ENCODE assay signal across 26 mouse cellular contexts in genomic region chr7:125433874-125434273, GRCm38 (mm10). TPM values are rescaled to one million over a fixed set of nuclear protein-coding genes. Genes with fewer than 3 reads are reported as not detected.
DNase-seq lines count a peak whose midpoint lies in the region; ATAC-seq and TF ChIP-seq lines count a peak whose summit lies in the region.
"Had no signal": no experiment of that assay in that cellular context is flagged by ENCODE, and none has a peak within 500 bp of the region (broad histone marks: within the 10 kb centered on the region; RNA-seq: fewer than 3 reads in every experiment).

No protein-coding gene starts in this region.

- no peak overlapping the region for H3K9ac ChIP-seq in hindbrain, embryonic 12.5 days
- no peak overlapping the region for H3K9ac ChIP-seq in hindbrain, embryonic 11.5 days (ENCODE audit: low read depth, low read length)
- no peak overlapping the region for H3K9ac ChIP-seq in intestine, embryonic 14.5 days (ENCODE audit: low read length)
- H3K9ac ChIP-seq in intestine, embryonic 16.5 days (ENCODE audit: low read depth, low read length), result no peak overlapping the region
- H3K9ac ChIP-seq: embryonic facial prominence, embryonic 15.5 days; forebrain, embryonic 13.5 days; forebrain, embryonic 15.5 days had no signal

- no peak for TF ChIP-seq CTCF in small intestine, adult 2 months (IDR thresholded peaks at IDR 0.05; ENCODE audit: extremely low read depth, insufficient read length, insufficient replicate concordance, low read depth, low read length)

- H3K4me1 ChIP-seq in hindbrain, embryonic 12.5 days, result peaks cover 6% of the 10 kb centered on the region
- H3K4me1 ChIP-seq in hindbrain, embryonic 11.5 days (replicated peaks; ENCODE audit: control insufficient read depth, insufficient read depth, low read length), result no peaks in the 10 kb centered on the region
- H3K4me1 ChIP-seq in intestine, embryonic 14.5 days (replicated peaks; ENCODE audit: control insufficient read depth, insufficient read depth, low read length), result peaks cover 14% of the 10 kb centered on the region; the same call in 1 of the 2 replicates
- H3K4me1 ChIP-seq in intestine, embryonic 16.5 days (ENCODE audit: control insufficient read depth, insufficient read depth, low read length), result peaks cover 15% of the 10 kb centered on the region
- H3K4me1 ChIP-seq in small intestine, adult 2 months (ENCODE audit: control insufficient read depth, insufficient read depth, insufficient read length, low read length), result peaks cover 21% of the 10 kb centered on the region
- H3K4me1 ChIP-seq: forebrain, embryonic 15.5 days had no signal

- no peaks in the 10 kb centered on the region for H3K27me3 ChIP-seq in hindbrain, embryonic 12.5 days
- no peaks in the 10 kb centered on the region for H3K27me3 ChIP-seq in hindbrain, embryonic 11.5 days (ENCODE audit: control insufficient read depth, insufficient read depth, low read length)
- no peaks in the 10 kb centered on the region for H3K27me3 ChIP-seq in intestine, embryonic 14.5 days (replicated peaks; ENCODE audit: control insufficient read depth, insufficient read depth, low read length)
- H3K27me3 ChIP-seq in intestine, embryonic 16.5 days (replicated peaks; ENCODE audit: control insufficient read depth, insufficient read depth, low read length), result no peaks in the 10 kb centered on the region
- no peaks in the 10 kb centered on the region for H3K27me3 ChIP-seq in small intestine, adult 2 months (ENCODE audit: control insufficient read depth, insufficient read depth, low read length)
- H3K27me3 ChIP-seq: embryonic facial prominence, embryonic 13.5 days; embryonic facial prominence, embryonic 15.5 days; forebrain, embryonic 13.5 days; forebrain, embryonic 15.5 days; Patski had no signal

- H3K4me3 ChIP-seq in hindbrain, embryonic 12.5 days, result no peak overlapping the region
- no peak overlapping the region for H3K4me3 ChIP-seq in hindbrain, embryonic 11.5 days (ENCODE audit: low read depth, low read length)
- H3K4me3 ChIP-seq in intestine, embryonic 14.5 days (ENCODE audit: low read depth, low read length), result no peak overlapping the region
- no peak overlapping the region for H3K4me3 ChIP-seq in intestine, embryonic 16.5 days (ENCODE audit: low read length)
- no peak overlapping the region for H3K4me3 ChIP-seq in small intestine, adult 2 months (ENCODE audit: low read depth, low read length)
- H3K4me3 ChIP-seq: embryonic facial prominence, embryonic 13.5 days; embryonic facial prominence, embryonic 15.5 days; erythroblast, embryonic 14.5 days; forebrain, embryonic 13.5 days; forebrain, embryonic 15.5 days had no signal

- no peak for TF ChIP-seq POLR2A in small intestine, adult 2 months (IDR thresholded peaks at IDR 0.05; ENCODE audit: low read depth, low read length)

- no peak overlapping the region for H3K4me2 ChIP-seq in hindbrain, embryonic 12.5 days (replicated peaks)
- no peak overlapping the region for H3K4me2 ChIP-seq in hindbrain, embryonic 11.5 days (replicated peaks; ENCODE audit: low read depth, low read length)
- H3K4me2 ChIP-seq in intestine, embryonic 14.5 days (ENCODE audit: low read length), result no peak overlapping the region
- no peak overlapping the region for H3K4me2 ChIP-seq in intestine, embryonic 16.5 days (ENCODE audit: low read depth, low read length)
- H3K4me2 ChIP-seq: embryonic facial prominence, embryonic 13.5 days; embryonic facial prominence, embryonic 15.5 days; forebrain, embryonic 13.5 days; forebrain, embryonic 15.5 days had no signal

- DNase-seq in hindbrain, embryonic 11.5 days (ENCODE audit: low spot score), result no peak
- no peak for DNase-seq in intestine, embryonic 14.5 days (ENCODE audit: low spot score)
- no peak for DNase-seq in lung, postnatal 14 days
- no peak for DNase-seq in heart, postnatal 36 days
- DNase-seq: adrenal gland, adult 2 months; adrenal gland, postnatal 10 days; adrenal gland, postnatal 25 days; B cell, adult 2 months; cerebellum, adult 11 months; cerebellum, adult 18-20 months; cerebellum, adult 8-10 months; cerebellum, adult 9-11 months; cerebellum, postnatal 14 days; cerebellum, postnatal 36 days had no signal

- H3K9me3 ChIP-seq in hindbrain, embryonic 12.5 days (replicated peaks), result peaks cover 8% of the 10 kb centered on the region
- H3K9me3 ChIP-seq in hindbrain, embryonic 11.5 days (ENCODE audit: control insufficient read depth, low read length), result no peaks in the 10 kb centered on the region
- no peaks in the 10 kb centered on the region for H3K9me3 ChIP-seq in intestine, embryonic 14.5 days (ENCODE audit: control insufficient read depth, low read length)
- H3K9me3 ChIP-seq in intestine, embryonic 16.5 days (ENCODE audit: control insufficient read depth, low read length), result peaks cover 5% of the 10 kb centered on the region; the same call in 1 of the 2 replicates
- H3K9me3 ChIP-seq: embryonic facial prominence, embryonic 15.5 days; forebrain, embryonic 13.5 days; forebrain, embryonic 15.5 days had no signal

- intact Hi-C loops in heart, postnatal 36 days (cut with DNase I), result no loop called here

- peak overlapping the region; percentile 64; the same call in 1 of the 2 replicates for H3K27ac ChIP-seq in hindbrain, embryonic 12.5 days
- H3K27ac ChIP-seq in hindbrain, embryonic 11.5 days (ENCODE audit: low read depth, low read length), result no peak overlapping the region
- no peak overlapping the region for H3K27ac ChIP-seq in intestine, embryonic 14.5 days (ENCODE audit: low read depth)
- H3K27ac ChIP-seq in intestine, embryonic 16.5 days (ENCODE audit: low read length), result 0 out of 2 replicates have a peak overlapping the region, but pooled peaks have one; percentile 38
- H3K27ac ChIP-seq in small intestine, adult 2 months (ENCODE audit: insufficient read depth, low read depth, low read length), result peak overlapping the region; percentile 57; the same call in 1 of the 2 replicates
- H3K27ac ChIP-seq: embryonic facial prominence, embryonic 13.5 days; embryonic facial prominence, embryonic 15.5 days had no signal

- no peak for ATAC-seq in hindbrain, embryonic 12.5 days (ENCODE audit: low FRiP score)
- no peak for ATAC-seq in hindbrain, embryonic 11.5 days (ENCODE audit: low FRiP score)
- ATAC-seq in intestine, embryonic 14.5 days (replicated peaks; ENCODE audit: low FRiP score, low TSS enrichment, low read depth), result peak; percentile 54; the same call in 1 of the 2 replicates
- ATAC-seq in intestine, embryonic 16.5 days, result peak; percentile 71
- ATAC-seq: activated CD4-positive, CD25-positive, alpha-beta regulatory T cell, adult 4 months; CD4-positive, CD25-positive, alpha-beta regulatory T cell, adult 4 months; forebrain, embryonic 13.5 days; forebrain, embryonic 15.5 days; Patski had no signal

- H3K36me3 ChIP-seq in hindbrain, embryonic 12.5 days, result no peaks in the 10 kb centered on the region
- no peaks in the 10 kb centered on the region for H3K36me3 ChIP-seq in hindbrain, embryonic 11.5 days (ENCODE audit: control insufficient read depth, insufficient read depth, low read length)
- H3K36me3 ChIP-seq in intestine, embryonic 14.5 days (ENCODE audit: control insufficient read depth, insufficient read depth, low read length), result no peaks in the 10 kb centered on the region
- no peaks in the 10 kb centered on the region for H3K36me3 ChIP-seq in intestine, embryonic 16.5 days (ENCODE audit: control insufficient read depth, insufficient read depth, low read length)
- no peaks in the 10 kb centered on the region for H3K36me3 ChIP-seq in small intestine, adult 2 months (ENCODE audit: control insufficient read depth, insufficient read depth, low read length)
- H3K36me3 ChIP-seq: embryonic facial prominence, embryonic 13.5 days; embryonic facial prominence, embryonic 15.5 days; forebrain, embryonic 15.5 days; G1E had no signal

- 91% methylated on average over 3 of the region's 3 CpGs for WGBS in hindbrain, embryonic 12.5 days
- WGBS in hindbrain, embryonic 11.5 days, result 94% methylated on average over 3 of the region's 3 CpGs
- WGBS in intestine, embryonic 14.5 days, result 60% methylated on average over 3 of the region's 3 CpGs
- 56% methylated on average over 3 of the region's 3 CpGs for WGBS in intestine, embryonic 16.5 days
- 40% methylated on average over 3 of the region's 3 CpGs for WGBS in small intestine, adult 2 months

RNA-seq across cellular contexts. Expression of gene Kdm8, which starts 10.6 kb away (rescaled TPM):
- 9.3 and 10.7 TPM in 2 replicates for polyA plus RNA-seq in hindbrain, embryonic 12.5 days (2016; fragmentation: Nextera tagmentation; extraction: Ambion mirVana)
- polyA plus RNA-seq in hindbrain, embryonic 11.5 days (2014; fragmentation: Nextera tagmentation; extraction: Ambion mirVana), result 8.3 and 10.9 TPM in 2 replicates
- polyA plus RNA-seq in intestine, embryonic 14.5 days (2014; fragmentation: Nextera tagmentation; extraction: Ambion mirVana), result 9.9 and 13.0 TPM in 2 replicates
- 9.3 and 10.4 TPM in 2 replicates for polyA plus RNA-seq in intestine, embryonic 16.5 days (2015; fragmentation: Nextera tagmentation; extraction: Ambion mirVana)
- 2.1 and 2.4 TPM in 2 replicates for polyA plus RNA-seq in small intestine, adult 2 months (2012; rRNA removed)
- 1 to 10 TPM; 3.0 to 5.6 TPM for total RNA-seq in heart, postnatal 36 days (2021)

RNA-seq across cellular contexts. Expression of gene Nsmce1, which starts 57.5 kb away (rescaled TPM):
- 93.6 and 107 TPM in 2 replicates for polyA plus RNA-seq in hindbrain, embryonic 12.5 days (2016; fragmentation: Nextera tagmentation; extraction: Ambion mirVana)
- 121 and 130 TPM in 2 replicates for polyA plus RNA-seq in hindbrain, embryonic 11.5 days (2014; fragmentation: Nextera tagmentation; extraction: Ambion mirVana)
- 128 and 130 TPM in 2 replicates for polyA plus RNA-seq in intestine, embryonic 14.5 days (2014; fragmentation: Nextera tagmentation; extraction: Ambion mirVana)
- polyA plus RNA-seq in intestine, embryonic 16.5 days (2015; fragmentation: Nextera tagmentation; extraction: Ambion mirVana), result 104 and 115 TPM in 2 replicates
- polyA plus RNA-seq in small intestine, adult 2 months (2012; rRNA removed), result 16.7 and 35.8 TPM in 2 replicates
- total RNA-seq in heart, postnatal 36 days (2021), result 10 to 100 TPM; 32.3 to 37.0 TPM

Comparison
In these comparisons a context has a peak if more than half of its experiments do, and no peak if none do; other contexts are left out.
1. H3K27ac ChIP-seq: peak in hindbrain, embryonic 12.5 days (single experiment), intestine, embryonic 16.5 days (single experiment) and small intestine, adult 2 months (single experiment); none in hindbrain, embryonic 11.5 days (single experiment) and intestine, embryonic 14.5 days (single experiment).
2. ATAC-seq: peak in intestine, embryonic 14.5 days (single experiment) and intestine, embryonic 16.5 days (single experiment); none in hindbrain, embryonic 12.5 days (single experiment) and hindbrain, embryonic 11.5 days (single experiment).